Mouse (Mus musculus): ENCODE measurements around the gene Acap2. TPM values are rescaled to one million over a fixed set of nuclear protein-coding genes. Genes with fewer than 3 reads are reported as not detected.

The Acap2 gene
- polyA plus RNA-seq, 1 experiment = 39.0 TPM

- H3K27ac ChIP-seq (ENCODE audit: insufficient read depth, low read length) = no peak overlapping the region
- no peaks in the 10 kb centered on the region for H3K9me3 ChIP-seq (replicated peaks; ENCODE audit: control insufficient read depth, insufficient read depth, low read length, poor library complexity, severe bottlenecking)
- TF ChIP-seq EP300 (IDR thresholded peaks at IDR 0.05; ENCODE audit: insufficient read depth, low read depth, low read length) = no peak
- H3K27me3 ChIP-seq (ENCODE audit: control insufficient read depth, insufficient read depth, low read length, poor library complexity, severe bottlenecking) = no peaks in the 10 kb centered on the region
- H3K4me3 ChIP-seq (ENCODE audit: low read depth, low read length) = no peak overlapping the region
- no peaks in the 10 kb centered on the region for H3K36me3 ChIP-seq (ENCODE audit: control insufficient read depth, insufficient read depth, low read length, poor library complexity, severe bottlenecking)
- no peaks in the 10 kb centered on the region for H3K4me1 ChIP-seq (ENCODE audit: control insufficient read depth, insufficient read depth, low read length)
- H3K9ac ChIP-seq (ENCODE audit: low read depth, poor library complexity, severe bottlenecking) = no peak overlapping the region
Observed at GRCm38 (mm10) chr16:31046217-31046659, 154.8 kb downstream of the Acap2 start.

DNA sequence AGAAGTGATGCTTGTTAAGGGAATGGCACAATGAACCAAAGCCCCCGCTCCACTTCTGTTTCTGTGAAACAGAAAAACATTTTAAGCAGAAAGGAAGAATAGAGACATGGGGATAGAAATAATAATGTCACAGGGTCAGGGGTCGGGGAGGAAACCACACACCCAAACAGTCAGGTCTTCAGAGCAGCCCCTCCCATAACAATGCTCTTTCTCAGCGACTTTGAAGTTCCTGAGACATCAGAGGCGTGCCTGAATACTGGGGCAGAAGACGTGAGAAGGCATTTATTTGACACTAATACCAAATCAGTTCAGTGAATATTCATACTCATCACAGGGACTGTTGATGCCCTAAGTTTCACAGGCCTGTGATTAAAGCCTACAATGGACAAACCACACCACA is 155.8 kb downstream of the Acap2 start:
- H3K36me3 ChIP-seq (ENCODE audit: control insufficient read depth, insufficient read depth, low read length, poor library complexity, severe bottlenecking) = no peaks in the 10 kb centered on the region
- no peak overlapping the region for H3K9ac ChIP-seq (ENCODE audit: low read depth, poor library complexity, severe bottlenecking)
- no peak overlapping the region for H3K27ac ChIP-seq (ENCODE audit: insufficient read depth, low read length)
- TF ChIP-seq CTCF (IDR thresholded peaks at IDR 0.05; ENCODE audit: low read depth, low read length) (no peak), EP300 (IDR thresholded peaks at IDR 0.05; ENCODE audit: insufficient read depth, low read depth, low read length) (no peak), POLR2A (IDR thresholded peaks at IDR 0.05; ENCODE audit: insufficient read depth, low read length) (no peak)
- no peak overlapping the region for H3K4me3 ChIP-seq (ENCODE audit: low read depth, low read length)
- H3K4me1 ChIP-seq (ENCODE audit: control insufficient read depth, insufficient read depth, low read length) = no peaks in the 10 kb centered on the region
- no peaks in the 10 kb centered on the region for H3K27me3 ChIP-seq (ENCODE audit: control insufficient read depth, insufficient read depth, low read length, poor library complexity, severe bottlenecking)
- H3K9me3 ChIP-seq (replicated peaks; ENCODE audit: control insufficient read depth, insufficient read depth, low read length, poor library complexity, severe bottlenecking) = no peaks in the 10 kb centered on the region

- Histone ChIP-seq H3K27ac (ENCODE audit: insufficient read depth, low read length) (no peak overlapping the region), H3K9ac (ENCODE audit: low read depth, poor library complexity, severe bottlenecking) (no peak overlapping the region), H3K36me3 (ENCODE audit: control insufficient read depth, insufficient read depth, low read length, poor library complexity, severe bottlenecking) (no peaks in the 10 kb centered on the region), H3K27me3 (ENCODE audit: control insufficient read depth, insufficient read depth, low read length, poor library complexity, severe bottlenecking) (no peaks in the 10 kb centered on the region), H3K4me3 (ENCODE audit: low read depth, low read length) (no peak overlapping the region), H3K9me3 (replicated peaks; ENCODE audit: control insufficient read depth, insufficient read depth, low read length, poor library complexity, severe bottlenecking) (no peaks in the 10 kb centered on the region), H3K4me1 (ENCODE audit: control insufficient read depth, insufficient read depth, low read length) (no peaks in the 10 kb centered on the region)
- no peak for TF ChIP-seq CTCF (IDR thresholded peaks at IDR 0.05; ENCODE audit: low read depth, low read length)
- TF ChIP-seq EP300 (IDR thresholded peaks at IDR 0.05; ENCODE audit: insufficient read depth, low read depth, low read length) = no peak
- TF ChIP-seq POLR2A (IDR thresholded peaks at IDR 0.05; ENCODE audit: insufficient read depth, low read length) = no peak
Observed at GRCm38 (mm10) chr16:31043136-31043535, 157.9 kb downstream of the Acap2 start.

Other genes with a start within 250 kb of the Acap2 start
- gene Xxylt1, start 119.8 kb downstream of the Acap2 start, polyA plus RNA-seq (2011; ENCODE audit: insufficient read depth, insufficient read length, low read depth, missing spikeins) = 14.8 and 15.7 TPM in 2 replicates
- gene Ppp1r2, start 74.0 kb upstream of the Acap2 start, polyA plus RNA-seq (2011; ENCODE audit: insufficient read depth, insufficient read length, low read depth, missing spikeins) = 74.5 and 75.6 TPM in 2 replicates
- gene Apod, start 113.6 kb upstream of the Acap2 start, polyA plus RNA-seq (2011; ENCODE audit: insufficient read depth, insufficient read length, low read depth, missing spikeins) = 0.54 TPM in 1 of 2 replicates, not detected in the other
- 14.4 and 15.7 TPM in 2 replicates for gene Bdh1, start 221.0 kb upstream of the Acap2 start, polyA plus RNA-seq (2011; ENCODE audit: insufficient read depth, insufficient read length, low read depth, missing spikeins)